8 mouse cellular contexts compared by ENCODE assay signal in genomic region chr1:194879324-194880233, GRCm38 (mm10). TPM values are rescaled to one million over a fixed set of nuclear protein-coding genes. Genes with fewer than 3 reads are reported as not detected.
DNase-seq lines count a peak whose midpoint lies in the region; ATAC-seq and TF ChIP-seq lines count a peak whose summit lies in the region.

No protein-coding gene starts in this region.

- H3K27ac ChIP-seq in forebrain, embryonic 15.5 days (replicated peaks), result no peak overlapping the region
- peak overlapping the region; percentile 83 for H3K27ac ChIP-seq in layer of hippocampus, adult 2 months
- no peak overlapping the region for H3K27ac ChIP-seq in lung, embryonic 14.5 days (ENCODE audit: low read depth)
- H3K27ac ChIP-seq in olfactory bulb, adult 2 months (ENCODE audit: insufficient read depth, low read depth, low read length), result no peak overlapping the region
- no peak overlapping the region for H3K27ac ChIP-seq in thymus, adult 2 months (ENCODE audit: control insufficient read depth, insufficient read depth, low read length)

- H3K27me3 ChIP-seq in forebrain, embryonic 15.5 days, result no peaks in the 10 kb centered on the region
- H3K27me3 ChIP-seq in lung, embryonic 14.5 days (ENCODE audit: insufficient read depth, low read length), result no peaks in the 10 kb centered on the region
- H3K27me3 ChIP-seq in thymus, adult 2 months (ENCODE audit: control insufficient read depth, insufficient read depth, low read length), result no peaks in the 10 kb centered on the region

- peak; percentile 99 for TF ChIP-seq CTCF in layer of hippocampus, adult 2 months (conservative IDR thresholded peaks at IDR 0.05)
- peak; percentile 99 for TF ChIP-seq CTCF in lung, embryonic 14.5 days (IDR thresholded peaks at IDR 0.05; ENCODE audit: low read depth)
- TF ChIP-seq CTCF in olfactory bulb, adult 2 months (IDR thresholded peaks at IDR 0.05; ENCODE audit: insufficient read depth, low read depth, low read length), result peak; percentile 96
- TF ChIP-seq CTCF in thymus, adult 2 months (IDR thresholded peaks at IDR 0.05; ENCODE audit: borderline replicate concordance, control insufficient read depth, extremely low read depth, insufficient read depth, low read length, poor library complexity), result peak; percentile 98

- no peaks in the 10 kb centered on the region for H3K9me3 ChIP-seq in forebrain, embryonic 15.5 days
- no peaks in the 10 kb centered on the region for H3K9me3 ChIP-seq in lung, embryonic 14.5 days (ENCODE audit: low read depth, low read length)

- no peak for TF ChIP-seq POLR2A in olfactory bulb, adult 2 months (IDR thresholded peaks at IDR 0.05; ENCODE audit: insufficient read depth, low read depth, low read length)
- TF ChIP-seq POLR2A in thymus, adult 2 months (IDR thresholded peaks at IDR 0.05; ENCODE audit: control insufficient read depth, extremely low read depth, insufficient read depth, low read length, poor library complexity), result no peak

- peak overlapping the region; percentile 15; the same call in 1 of the 2 replicates for H3K4me2 ChIP-seq in forebrain, embryonic 15.5 days (replicated peaks)
- peak overlapping the region; percentile 44 for H3K4me2 ChIP-seq in lung, embryonic 14.5 days

- no peak overlapping the region for H3K9ac ChIP-seq in forebrain, embryonic 15.5 days (replicated peaks)
- peak overlapping the region; percentile 6; the same call in 1 of the 2 replicates for H3K9ac ChIP-seq in lung, embryonic 14.5 days

- H3K4me3 ChIP-seq in forebrain, embryonic 15.5 days, result no peak overlapping the region
- H3K4me3 ChIP-seq in layer of hippocampus, adult 2 months, result peak overlapping the region; percentile 43
- H3K4me3 ChIP-seq in lung, embryonic 14.5 days (ENCODE audit: low read depth, low read length), result no peak overlapping the region
- no peak overlapping the region for H3K4me3 ChIP-seq in olfactory bulb, adult 2 months (ENCODE audit: insufficient read depth, low read depth, low read length)
- peak overlapping the region; percentile 9 for H3K4me3 ChIP-seq in thymus, adult 2 months (ENCODE audit: control insufficient read depth, insufficient read depth, low read length)

- WGBS in forebrain, embryonic 15.5 days, result 22% methylated on average over 22 of the region's 22 CpGs
- 18% methylated on average over 22 of the region's 22 CpGs for WGBS in lung, embryonic 14.5 days
- WGBS in olfactory bulb, adult 2 months, result 23% methylated on average over 22 of the region's 22 CpGs
- 18% methylated on average over 22 of the region's 22 CpGs for WGBS in thymus, adult 2 months

- ATAC-seq in forebrain, embryonic 15.5 days (replicated peaks), result peak; percentile 92
- ATAC-seq in lung, embryonic 14.5 days (ENCODE audit: insufficient read depth), result peak; percentile 97

- H3K36me3 ChIP-seq in forebrain, embryonic 15.5 days, result no peaks in the 10 kb centered on the region
- no peaks in the 10 kb centered on the region for H3K36me3 ChIP-seq in lung, embryonic 14.5 days (ENCODE audit: insufficient read depth)
- H3K36me3 ChIP-seq in thymus, adult 2 months (ENCODE audit: control insufficient read depth, insufficient read depth, low read length), result no peaks in the 10 kb centered on the region

- peak; percentile 94 for DNase-seq in ES-CJ7 (ENCODE audit: low read depth, low spot score)
- DNase-seq in cerebellum, adult 11 months, result peak; percentile 93
- DNase-seq in heart, postnatal 36 days, result peak; percentile 99 to 100
- peak; percentile 94 to 98 for DNase-seq in layer of hippocampus, adult 2 months (ENCODE audit: low spot score in 2 of 2)
- peak; percentile 98 for DNase-seq in lung, embryonic 14.5 days
- peak; percentile 90 for DNase-seq in thymus, adult 2 months

- H3K4me1 ChIP-seq in forebrain, embryonic 15.5 days, result peaks cover 7% of the 10 kb centered on the region; the same call in 1 of the 2 replicates
- no peaks in the 10 kb centered on the region for H3K4me1 ChIP-seq in lung, embryonic 14.5 days (ENCODE audit: insufficient read depth)
- H3K4me1 ChIP-seq in olfactory bulb, adult 2 months (ENCODE audit: control insufficient read depth, insufficient read depth, low read length), result peaks cover 4% of the 10 kb centered on the region
- H3K4me1 ChIP-seq in thymus, adult 2 months (replicated peaks; ENCODE audit: control insufficient read depth, insufficient read depth, low read length), result peaks cover 4% of the 10 kb centered on the region

- intact Hi-C loops in heart, postnatal 36 days (cut with DNase I), result loop anchor here (1.0 to 5.0 kb wide), 4 partner anchors 43 to 253 kb away; partner anchors contain the start of gene Cr1l

RNA-seq across cellular contexts. Expression of gene Cd34, which starts 59.0 kb away (rescaled TPM):
- polyA plus RNA-seq in forebrain, embryonic 15.5 days (2015; fragmentation: Nextera tagmentation; extraction: Ambion mirVana), result 25.2 and 26.3 TPM in 2 replicates
- 100 to 1,000 TPM; 102 to 112 TPM for total RNA-seq in heart, postnatal 36 days (2021)
- total RNA-seq in layer of hippocampus, adult 2 months (2021), result 10 to 100 TPM; 25.5 to 26.5 TPM
- polyA plus RNA-seq in lung, embryonic 14.5 days (2014; fragmentation: Nextera tagmentation; extraction: Ambion mirVana), result 164 and 165 TPM in 2 replicates
- polyA plus RNA-seq in olfactory bulb, adult 2 months (2012; ENCODE audit: insufficient read depth, insufficient read length, low replicate concordance, missing spikeins), result not detected in 2 replicates
- polyA plus RNA-seq in thymus, adult 2 months (2012; rRNA removed), result 14.2 and 20.1 TPM in 2 replicates

Comparison
In these comparisons a context has a peak if more than half of its experiments do, and no peak if none do; other contexts are left out.
1. H3K4me3 ChIP-seq: peak in layer of hippocampus, adult 2 months (single experiment) and thymus, adult 2 months (single experiment); none in forebrain, embryonic 15.5 days (single experiment), lung, embryonic 14.5 days (single experiment) and olfactory bulb, adult 2 months (single experiment).
2. Peak in every context shown above with its lines, with median percentiles within 50 percentile points of each other: DNase-seq and CTCF ChIP-seq.